Mouse (Mus musculus): Measurements from ENCODE around the gene Jarid2.

GRCm38 (mm10) chr13:44833353-44833752 is 104.1 kb downstream of the Jarid2 start:
- no peak for TF ChIP-seq CTCF (IDR thresholded peaks at IDR 0.05; ENCODE audit: low read depth, low read length)
- no peak for TF ChIP-seq POLR2A (IDR thresholded peaks at IDR 0.05; ENCODE audit: insufficient read depth, low read length)
- TF ChIP-seq EP300 (IDR thresholded peaks at IDR 0.05; ENCODE audit: insufficient read depth, low read depth, low read length), result no peak

All from ES-Bruce4 (cell line).